Comparison of ENCODE assay signal across 23 mouse cellular contexts in genomic region chr13:11915619-11916018, GRCm38 (mm10).
DNase-seq lines count a peak whose midpoint lies in the region; ATAC-seq and TF ChIP-seq lines count a peak whose summit lies in the region.
"Had no signal": no experiment of that assay in that cellular context is flagged by ENCODE, and none has a peak within 500 bp of the region (broad histone marks: within the 10 kb centered on the region; RNA-seq: fewer than 3 reads in every experiment).

No protein-coding gene starts in this region.

- H3K4me1 ChIP-seq in heart, embryonic 11.5 days (ENCODE audit: control insufficient read depth, insufficient read depth, low read length), result no peaks in the 10 kb centered on the region; the same call in 1 of the 2 replicates
- H3K4me1 ChIP-seq in liver, embryonic 13.5 days (replicated peaks), result 0 out of 2 replicates have a peak, but pooled peaks cover 6% of the 10 kb centered on the region
- H3K4me1 ChIP-seq in liver, postnatal 0 days (ENCODE audit: insufficient read depth), result no peaks in the 10 kb centered on the region
- H3K4me1 ChIP-seq in MEL (ENCODE audit: control insufficient read depth in 1 of 2, insufficient read depth in 2 of 2, low read length in 2 of 2), result no peaks in the 10 kb centered on the region; a peak in 1 of 4 replicates
- no peaks in the 10 kb centered on the region for H3K4me1 ChIP-seq in hindbrain, postnatal 0 days (ENCODE audit: insufficient read depth, low read length)
- H3K4me1 ChIP-seq: forebrain, embryonic 10.5 days; forebrain, embryonic 13.5 days had no signal

- H3K9ac ChIP-seq in heart, embryonic 11.5 days (ENCODE audit: low read depth, low read length), result no peak overlapping the region
- no peak overlapping the region for H3K9ac ChIP-seq in liver, embryonic 13.5 days
- H3K9ac ChIP-seq in liver, postnatal 0 days (replicated peaks), result no peak overlapping the region
- H3K9ac ChIP-seq in MEL (ENCODE audit: control insufficient read depth, low read depth, low read length, poor library complexity, severe bottlenecking), result no peak overlapping the region
- no peak overlapping the region for H3K9ac ChIP-seq in hindbrain, postnatal 0 days (replicated peaks; ENCODE audit: low read length)
- H3K9ac ChIP-seq: forebrain, embryonic 13.5 days; heart, embryonic 15.5 days; hindbrain, embryonic 14.5 days had no signal

- 33% methylated on average over 2 of the region's 2 CpGs for WGBS in heart, embryonic 11.5 days (ENCODE audit: insufficient replicate concordance)
- WGBS in liver, embryonic 13.5 days (ENCODE audit: insufficient replicate concordance), result 24% methylated on average over 2 of the region's 2 CpGs
- WGBS in liver, postnatal 0 days (ENCODE audit: insufficient replicate concordance), result 42% methylated on average over 2 of the region's 2 CpGs
- 90% methylated on average over 2 of the region's 2 CpGs for WGBS in hindbrain, postnatal 0 days

- no peak for TF ChIP-seq EP300 in liver, postnatal 0 days (IDR thresholded peaks at IDR 0.05; ENCODE audit: low read depth)
- TF ChIP-seq EP300 in MEL (IDR thresholded peaks at IDR 0.05; ENCODE audit: low read depth in 1 of 2, low read length in 2 of 2), result peak; percentile 30 to 65; a peak in 3 of 4 replicates

- DNase-seq in heart, adult 18-20 months, result no peak
- DNase-seq in layer of hippocampus, adult 2 months (ENCODE audit: low spot score in 2 of 2), result no peak
- DNase-seq in layer of hippocampus, adult 8-10 months (ENCODE audit: low spot score in 2 of 2), result no peak
- DNase-seq in liver, embryonic 13.5 days, result no peak
- no peak for DNase-seq in liver, postnatal 0 days
- DNase-seq in MEL (ENCODE audit: low read depth, low spot score), result peak; percentile 17
- DNase-seq in hindbrain, postnatal 0 days (ENCODE audit: low spot score), result no peak
- DNase-seq: adrenal gland, adult 8-10 months; adrenal gland, postnatal 25 days; cerebellum, adult 18-20 months; cerebellum, adult 9-11 months; gastrocnemius, postnatal 10 days; gastrocnemius, postnatal 36 days; heart, postnatal 10 days; heart, postnatal 4 days had no signal

- ATAC-seq in heart, embryonic 11.5 days (replicated peaks; ENCODE audit: insufficient number of reproducible peaks, low FRiP score, low TSS enrichment), result 0 out of 2 replicates have a peak, but pooled peaks have one; percentile 31
- ATAC-seq in liver, embryonic 13.5 days (ENCODE audit: low read depth), result peak; percentile 39; the same call in 1 of the 2 replicates
- ATAC-seq in liver, postnatal 0 days, result no peak
- ATAC-seq in hindbrain, postnatal 0 days, result no peak
- ATAC-seq: activated CD4-positive, CD25-positive, alpha-beta regulatory T cell, adult 4 months; CD4-positive, CD25-positive, alpha-beta regulatory T cell, adult 4 months; forebrain, embryonic 13.5 days; forebrain, embryonic 16.5 days had no signal

- H3K9me3 ChIP-seq in heart, embryonic 11.5 days (replicated peaks; ENCODE audit: control insufficient read depth, low read length), result no peaks in the 10 kb centered on the region
- H3K9me3 ChIP-seq in liver, embryonic 13.5 days (replicated peaks), result no peaks in the 10 kb centered on the region
- H3K9me3 ChIP-seq in liver, postnatal 0 days (ENCODE audit: low read length), result no peaks in the 10 kb centered on the region
- H3K9me3 ChIP-seq in MEL (replicated peaks; ENCODE audit: insufficient read depth, low read length), result no peaks in the 10 kb centered on the region
- H3K9me3 ChIP-seq in hindbrain, postnatal 0 days (ENCODE audit: low read length), result no peaks in the 10 kb centered on the region
- H3K9me3 ChIP-seq: forebrain, embryonic 10.5 days; forebrain, embryonic 13.5 days; heart, embryonic 15.5 days had no signal

- TF ChIP-seq RAD21 in MEL (IDR thresholded peaks at IDR 0.05; ENCODE audit: low read depth, low read length), result no peak

- TF ChIP-seq POLR2A in MEL (IDR thresholded peaks at IDR 0.05; ENCODE audit: control insufficient read depth in 1 of 2, insufficient read depth in 1 of 2, low read depth in 1 of 2, low read length in 2 of 2, poor library complexity in 1 of 2), result no peak

- no peaks in the 10 kb centered on the region for H3K79me2 ChIP-seq in MEL (ENCODE audit: control insufficient read depth, insufficient read depth, low read length, poor library complexity)

- no peak overlapping the region for H3K4me2 ChIP-seq in heart, embryonic 11.5 days
- no peak overlapping the region for H3K4me2 ChIP-seq in liver, embryonic 13.5 days
- no peak overlapping the region for H3K4me2 ChIP-seq in liver, postnatal 0 days (ENCODE audit: low read depth, low read length)
- H3K4me2 ChIP-seq in hindbrain, postnatal 0 days (ENCODE audit: low read depth, low read length), result no peak overlapping the region
- H3K4me2 ChIP-seq: forebrain, embryonic 13.5 days; heart, embryonic 15.5 days; hindbrain, embryonic 14.5 days had no signal

- no peak for TF ChIP-seq CTCF in layer of hippocampus, adult 2 months (conservative IDR thresholded peaks at IDR 0.05)
- TF ChIP-seq CTCF in liver, postnatal 0 days (IDR thresholded peaks at IDR 0.05; ENCODE audit: low read depth), result no peak
- no peak for TF ChIP-seq CTCF in MEL (IDR thresholded peaks at IDR 0.05 in 2 of 3, conservative IDR thresholded peaks at IDR 0.05 in 1 of 3; ENCODE audit: control insufficient read depth in 1 of 3, insufficient read depth in 1 of 3, low read depth in 2 of 3, low read length in 3 of 3, poor library complexity in 1 of 3, severe bottlenecking in 1 of 3)
- no peak for TF ChIP-seq CTCF in hindbrain, postnatal 0 days (IDR thresholded peaks at IDR 0.05; ENCODE audit: low read depth)

- H3K27me3 ChIP-seq in heart, embryonic 11.5 days (ENCODE audit: control insufficient read depth, insufficient read depth, low read length), result no peaks in the 10 kb centered on the region
- H3K27me3 ChIP-seq in liver, embryonic 13.5 days, result no peaks in the 10 kb centered on the region
- H3K27me3 ChIP-seq in liver, postnatal 0 days (ENCODE audit: insufficient read depth, low read length), result no peaks in the 10 kb centered on the region
- H3K27me3 ChIP-seq in MEL (ENCODE audit: control insufficient read depth in 1 of 2, insufficient read depth in 2 of 2, low read length in 2 of 2), result no peaks in the 10 kb centered on the region
- H3K27me3 ChIP-seq in hindbrain, postnatal 0 days (ENCODE audit: insufficient read depth, low read length), result no peaks in the 10 kb centered on the region
- H3K27me3 ChIP-seq: forebrain, embryonic 13.5 days; heart, embryonic 15.5 days had no signal

- H3K36me3 ChIP-seq in heart, embryonic 11.5 days (ENCODE audit: control insufficient read depth, insufficient read depth, low read length), result no peaks in the 10 kb centered on the region
- H3K36me3 ChIP-seq in liver, embryonic 13.5 days, result no peaks in the 10 kb centered on the region
- no peaks in the 10 kb centered on the region for H3K36me3 ChIP-seq in liver, postnatal 0 days (replicated peaks; ENCODE audit: insufficient read depth, low read length)
- H3K36me3 ChIP-seq in MEL (ENCODE audit: control insufficient read depth in 1 of 2, insufficient read depth in 2 of 2, low read length in 2 of 2), result no peaks in the 10 kb centered on the region
- H3K36me3 ChIP-seq in hindbrain, postnatal 0 days (ENCODE audit: insufficient read depth, low read length), result no peaks in the 10 kb centered on the region
- H3K36me3 ChIP-seq: forebrain, embryonic 10.5 days; heart, embryonic 15.5 days had no signal

- H3K4me3 ChIP-seq in heart, embryonic 11.5 days (ENCODE audit: low read depth, low read length), result no peak overlapping the region
- H3K4me3 ChIP-seq in layer of hippocampus, adult 2 months, result no peak overlapping the region
- no peak overlapping the region for H3K4me3 ChIP-seq in liver, embryonic 13.5 days (replicated peaks)
- H3K4me3 ChIP-seq in liver, postnatal 0 days (ENCODE audit: low read depth, low read length), result no peak overlapping the region
- no peak overlapping the region for H3K4me3 ChIP-seq in MEL (ENCODE audit: control insufficient read depth in 1 of 2, insufficient read depth in 1 of 2, low read depth in 2 of 2, low read length in 2 of 2)
- no peak overlapping the region for H3K4me3 ChIP-seq in hindbrain, postnatal 0 days (ENCODE audit: low read length)
- H3K4me3 ChIP-seq: forebrain, embryonic 10.5 days; forebrain, embryonic 13.5 days; heart, embryonic 15.5 days had no signal

- no peak overlapping the region for H3K27ac ChIP-seq in heart, embryonic 11.5 days (ENCODE audit: low read depth, low read length)
- H3K27ac ChIP-seq in layer of hippocampus, adult 2 months, result peak overlapping the region; percentile 36; the same call in 1 of the 2 replicates
- no peak overlapping the region for H3K27ac ChIP-seq in liver, embryonic 13.5 days
- no peak overlapping the region for H3K27ac ChIP-seq in liver, postnatal 0 days (ENCODE audit: low read depth)
- H3K27ac ChIP-seq in MEL (ENCODE audit: control insufficient read depth, low read depth, low read length), result no peak overlapping the region; the same call in 1 of the 2 replicates
- H3K27ac ChIP-seq in hindbrain, postnatal 0 days, result no peak overlapping the region
- H3K27ac ChIP-seq: forebrain, embryonic 10.5 days; forebrain, embryonic 13.5 days; heart, embryonic 15.5 days; hindbrain, embryonic 14.5 days had no signal

TF ChIP-seq in MEL, 35 proteins besides CTCF, POLR2A, EP300 and RAD21:
- TF ChIP-seq SIN3A (IDR thresholded peaks at IDR 0.05; ENCODE audit: low read length) (no peak), MYB (IDR thresholded peaks at IDR 0.05; ENCODE audit: low read depth, low read length) (peak; percentile 65), TCF12 (IDR thresholded peaks at IDR 0.05; ENCODE audit: low read depth, low read length) (peak; percentile 7; the same call in 1 of the 2 replicates), ZKSCAN1 (IDR thresholded peaks at IDR 0.05; ENCODE audit: low read depth, low read length) (no peak)

Comparison
In these comparisons a context has a peak if more than half of its experiments do, and no peak if none do; other contexts are left out.
1. ATAC-seq: peak in heart, embryonic 11.5 days (single experiment) and liver, embryonic 13.5 days (single experiment); none in liver, postnatal 0 days (single experiment) and hindbrain, postnatal 0 days (single experiment).